Mouse (Mus musculus) embryonic facial prominence, embryonic 10.5 days (tissue): Measurements from ENCODE around the gene Samsn1. TPM values are rescaled to one million over a fixed set of nuclear protein-coding genes. Genes with fewer than 3 reads are reported as not detected.

Experiments
- DNase-seq: peaks from one replicate; pipeline ENCODE4 v3.0.0-alpha.2; 2017; ENCODE audit warnings: low spot score
- H3K27ac ChIP-seq: fragments of 300-500 bp; sonication (generic); replicated peaks from 2 replicates; pipeline ENCODE4 v1.5.1; 2016; ENCODE audit warnings: mild to moderate bottlenecking
- H3K27me3 ChIP-seq: fragments of 300-500 bp; sonication (generic); replicated peaks from 2 replicates; pipeline ENCODE4 v1.6.1; 2016; ENCODE audit warnings: low read depth, mild to moderate bottlenecking; ENCODE audit not compliant: poor library complexity, severe bottlenecking
- H3K36me3 ChIP-seq: fragments of 300-500 bp; sonication (generic); replicated peaks from 2 replicates; pipeline ENCODE4 v1.6.1; 2016; ENCODE audit warnings: mild to moderate bottlenecking, moderate library complexity
- H3K4me1 ChIP-seq: fragments of 300-500 bp; sonication (generic); 2 replicates; pipeline ENCODE4 v1.6.1; 2016
- H3K4me3 ChIP-seq: fragments of 300-500 bp; sonication (generic); 2 replicates; pipeline ENCODE4 v1.5.1; 2016; ENCODE audit warnings: mild to moderate bottlenecking, moderate library complexity
- H3K9me3 ChIP-seq: fragments of 300-500 bp; sonication (generic); 2 replicates; pipeline ENCODE4 v1.6.1; 2016; ENCODE audit warnings: mild to moderate bottlenecking
- whole genome bisulfite sequencing: fragments of 180-500 bp; shearing (Covaris S2); methylation state at CpG from one replicate; pipeline ENCODE4 v1.1.7; 2016; 5-methylcytosine and 5-hydroxymethylcytosine counted together
- polyA plus RNA-seq: library from polyadenylated mRNA; unstranded; fragments of >200 nt; fragmentation: Nextera tagmentation; extraction: Ambion mirVana; gene quantifications from 2 replicates; pipeline ENCODE4 v1.2.1, GENCODE M21; 2016

Samsn1 gene
- polyA plus RNA-seq, 1 experiment from 2014 or later: 1.0 TPM

GRCm38 (mm10) chr16:75899885-75900620 lies 122.0 kb downstream of the Samsn1 start:
- no peaks in the 10 kb centered on the region for H3K36me3 ChIP-seq
- no peaks in the 10 kb centered on the region for H3K9me3 ChIP-seq
- H3K27ac ChIP-seq: no peak overlapping the region
- H3K4me1 ChIP-seq: no peaks in the 10 kb centered on the region
- no peaks in the 10 kb centered on the region for H3K27me3 ChIP-seq
- DNase-seq: no peak
- WGBS: 91% methylated on average over 3 of the region's 3 CpGs
- H3K4me3 ChIP-seq: no peak overlapping the region

- H3K4me3 ChIP-seq: no peak overlapping the region
- no peaks in the 10 kb centered on the region for H3K4me1 ChIP-seq
- no peaks in the 10 kb centered on the region for H3K9me3 ChIP-seq
- no peaks in the 10 kb centered on the region for H3K27me3 ChIP-seq
- H3K27ac ChIP-seq: no peak overlapping the region
- no peak for DNase-seq
- no peaks in the 10 kb centered on the region for H3K36me3 ChIP-seq
- WGBS: 84% methylated on average over 4 of the region's 4 CpGs
Measured at GRCm38 (mm10) chr16:75897828-75898367, 124.2 kb downstream of the Samsn1 start.

GRCm38 (mm10) chr16:75894263-75894901 lies 127.7 kb downstream of the Samsn1 start:
- Histone ChIP-seq H3K27ac (no peak overlapping the region), H3K4me1 (no peaks in the 10 kb centered on the region), H3K9me3 (no peaks in the 10 kb centered on the region), H3K4me3 (no peak overlapping the region), H3K36me3 (no peaks in the 10 kb centered on the region), H3K27me3 (no peaks in the 10 kb centered on the region)
- DNase-seq: no peak
- WGBS: 92% methylated on average over 5 of the region's 5 CpGs

GRCm38 (mm10) chr16:75893470-75893869 lies 128.6 kb downstream of the Samsn1 start:
- Histone ChIP-seq H3K27ac (no peak overlapping the region), H3K27me3 (no peaks in the 10 kb centered on the region), H3K4me3 (no peak overlapping the region), H3K9me3 (no peaks in the 10 kb centered on the region), H3K36me3 (no peaks in the 10 kb centered on the region), H3K4me1 (no peaks in the 10 kb centered on the region)
- WGBS: 85% methylated on average over 1 of the region's 1 CpGs
- no peak for DNase-seq

- no peak for DNase-seq
- Histone ChIP-seq H3K27ac (no peak overlapping the region), H3K36me3 (no peaks in the 10 kb centered on the region), H3K4me3 (no peak overlapping the region), H3K27me3 (no peaks in the 10 kb centered on the region), H3K4me1 (no peaks in the 10 kb centered on the region), H3K9me3 (no peaks in the 10 kb centered on the region)
- 70% methylated on average over 6 of the region's 6 CpGs for WGBS
Measured at GRCm38 (mm10) chr16:75889081-75889646, 132.9 kb downstream of the Samsn1 start.

GRCm38 (mm10) chr16:75887203-75887602 lies 134.9 kb downstream of the Samsn1 start:
- no peak for DNase-seq
- Histone ChIP-seq H3K36me3 (no peaks in the 10 kb centered on the region), H3K27ac (no peak overlapping the region), H3K27me3 (no peaks in the 10 kb centered on the region), H3K9me3 (no peaks in the 10 kb centered on the region), H3K4me1 (no peaks in the 10 kb centered on the region), H3K4me3 (no peak overlapping the region)
- WGBS: 79% methylated on average over 6 of the region's 6 CpGs

- Histone ChIP-seq H3K4me1 (no peaks in the 10 kb centered on the region), H3K27ac (no peak overlapping the region), H3K27me3 (no peaks in the 10 kb centered on the region), H3K4me3 (no peak overlapping the region), H3K9me3 (no peaks in the 10 kb centered on the region), H3K36me3 (no peaks in the 10 kb centered on the region)
- 88% methylated on average over 2 of the region's 2 CpGs for WGBS
- DNase-seq: no peak
Measured at GRCm38 (mm10) chr16:75878885-75879284, 143.2 kb downstream of the Samsn1 start.

- Histone ChIP-seq H3K27ac (no peak overlapping the region), H3K27me3 (no peaks in the 10 kb centered on the region), H3K36me3 (no peaks in the 10 kb centered on the region), H3K4me3 (no peak overlapping the region), H3K4me1 (no peaks in the 10 kb centered on the region), H3K9me3 (no peaks in the 10 kb centered on the region)
- WGBS: 60% methylated on average over 3 of the region's 3 CpGs
- no peak for DNase-seq
Measured at GRCm38 (mm10) chr16:75877170-75877569, 144.9 kb downstream of the Samsn1 start.

GRCm38 (mm10) chr16:75875896-75876295 lies 146.2 kb downstream of the Samsn1 start:
- Histone ChIP-seq H3K36me3 (no peaks in the 10 kb centered on the region), H3K4me1 (no peaks in the 10 kb centered on the region), H3K27ac (no peak overlapping the region), H3K4me3 (no peak overlapping the region), H3K9me3 (no peaks in the 10 kb centered on the region), H3K27me3 (no peaks in the 10 kb centered on the region)
- no peak for DNase-seq
- 77% methylated on average over 4 of the region's 4 CpGs for WGBS

GRCm38 (mm10) chr16:75874508-75874907 lies 147.6 kb downstream of the Samsn1 start:
- DNase-seq: no peak
- Histone ChIP-seq H3K27me3 (no peaks in the 10 kb centered on the region), H3K4me1 (no peaks in the 10 kb centered on the region), H3K4me3 (no peak overlapping the region), H3K27ac (no peak overlapping the region), H3K9me3 (no peaks in the 10 kb centered on the region), H3K36me3 (no peaks in the 10 kb centered on the region)
- 85% methylated on average over 2 of the region's 2 CpGs for WGBS

- H3K27ac ChIP-seq: no peak overlapping the region
- no peak overlapping the region for H3K4me3 ChIP-seq
- H3K4me1 ChIP-seq: no peaks in the 10 kb centered on the region
- no peak for DNase-seq
- H3K9me3 ChIP-seq: no peaks in the 10 kb centered on the region
- no peaks in the 10 kb centered on the region for H3K27me3 ChIP-seq
- 88% methylated on average over 8 of the region's 8 CpGs for WGBS
- no peaks in the 10 kb centered on the region for H3K36me3 ChIP-seq
Measured at GRCm38 (mm10) chr16:75872241-75872640, 149.8 kb downstream of the Samsn1 start.

- WGBS: 90% methylated on average over 6 of the region's 6 CpGs
- Histone ChIP-seq H3K4me1 (no peaks in the 10 kb centered on the region), H3K36me3 (no peaks in the 10 kb centered on the region), H3K9me3 (no peaks in the 10 kb centered on the region), H3K27ac (no peak overlapping the region), H3K4me3 (no peak overlapping the region), H3K27me3 (no peaks in the 10 kb centered on the region)
- DNase-seq: no peak
Measured at GRCm38 (mm10) chr16:75867400-75867799, 154.7 kb downstream of the Samsn1 start.

GRCm38 (mm10) chr16:75865505-75865904 lies 156.6 kb downstream of the Samsn1 start:
- no peaks in the 10 kb centered on the region for H3K36me3 ChIP-seq

More at GRCm38 (mm10) chr16:75865505-75865904, 156.6 kb downstream of the Samsn1 start:
- WGBS: 82% methylated on average over 6 of the region's 6 CpGs
- Histone ChIP-seq H3K4me3 (no peak overlapping the region), H3K27ac (no peak overlapping the region), H3K4me1 (no peaks in the 10 kb centered on the region), H3K27me3 (no peaks in the 10 kb centered on the region), H3K9me3 (no peaks in the 10 kb centered on the region)
- DNase-seq: no peak
